Mouse (Mus musculus) spleen, adult 18-20 months (tissue): ENCODE measurements around the gene Lif.
A peak's percentile ranks its signal among the peaks of the same experiment; 100 is the strongest.

Experiments used
- DNase-seq, 2 experiments: peaks; one replicate each; pipeline ENCODE4 v3.0.0; 2022; ENCODE audit warnings: mixed read lengths in 2 of 2

Lif gene

DNA sequence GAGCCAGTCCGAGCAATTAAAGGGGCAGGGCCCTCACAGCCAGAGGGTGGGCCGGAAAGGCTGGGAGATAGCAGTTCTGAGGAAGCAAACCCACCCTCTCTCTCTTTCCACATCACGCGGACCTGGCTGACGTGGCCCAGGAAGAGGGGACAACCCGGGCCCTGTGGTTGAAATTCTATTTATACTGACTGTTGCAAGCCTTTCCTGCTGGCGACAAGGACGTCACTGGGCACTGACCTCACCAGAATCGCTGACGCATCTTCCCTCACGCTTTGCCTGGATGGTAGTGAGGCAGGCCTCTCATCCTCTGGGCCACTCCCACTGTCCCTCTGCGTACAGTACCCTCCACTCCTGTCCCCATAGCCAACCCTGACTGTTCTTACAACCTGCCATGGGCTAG, 24.7 kb upstream of the Lif start:
- DNase-seq, result no peak

DNA sequence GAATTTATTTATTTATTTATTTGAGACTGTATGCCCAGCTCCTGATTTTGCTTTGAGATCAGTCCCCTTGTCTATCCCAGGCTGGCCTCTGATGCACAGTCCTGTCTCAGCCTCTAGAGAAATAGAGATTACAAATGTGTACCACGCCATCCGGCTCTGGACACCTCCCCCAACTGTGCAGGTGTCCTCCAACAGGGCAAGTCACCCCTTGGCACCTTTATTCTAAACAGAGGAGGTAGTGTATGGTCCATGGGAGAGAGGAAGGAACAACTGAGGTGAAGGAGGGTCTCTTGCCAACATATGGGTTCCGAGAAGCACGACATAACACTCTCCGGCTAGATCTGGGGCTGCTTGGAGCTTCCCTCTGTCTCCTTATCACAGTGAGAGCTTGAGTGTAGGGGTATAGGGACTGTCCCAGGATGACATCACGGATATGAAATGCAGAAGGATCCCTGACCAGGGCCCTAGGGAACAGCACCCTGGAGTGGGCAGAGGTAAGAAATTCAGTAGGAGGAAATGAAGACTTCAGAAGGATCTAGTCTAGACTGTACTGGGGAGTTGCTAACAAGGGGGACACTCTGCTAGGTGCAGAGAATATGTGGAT, 22.2 kb upstream of the Lif start:
- DNase-seq, result no peak

DNA sequence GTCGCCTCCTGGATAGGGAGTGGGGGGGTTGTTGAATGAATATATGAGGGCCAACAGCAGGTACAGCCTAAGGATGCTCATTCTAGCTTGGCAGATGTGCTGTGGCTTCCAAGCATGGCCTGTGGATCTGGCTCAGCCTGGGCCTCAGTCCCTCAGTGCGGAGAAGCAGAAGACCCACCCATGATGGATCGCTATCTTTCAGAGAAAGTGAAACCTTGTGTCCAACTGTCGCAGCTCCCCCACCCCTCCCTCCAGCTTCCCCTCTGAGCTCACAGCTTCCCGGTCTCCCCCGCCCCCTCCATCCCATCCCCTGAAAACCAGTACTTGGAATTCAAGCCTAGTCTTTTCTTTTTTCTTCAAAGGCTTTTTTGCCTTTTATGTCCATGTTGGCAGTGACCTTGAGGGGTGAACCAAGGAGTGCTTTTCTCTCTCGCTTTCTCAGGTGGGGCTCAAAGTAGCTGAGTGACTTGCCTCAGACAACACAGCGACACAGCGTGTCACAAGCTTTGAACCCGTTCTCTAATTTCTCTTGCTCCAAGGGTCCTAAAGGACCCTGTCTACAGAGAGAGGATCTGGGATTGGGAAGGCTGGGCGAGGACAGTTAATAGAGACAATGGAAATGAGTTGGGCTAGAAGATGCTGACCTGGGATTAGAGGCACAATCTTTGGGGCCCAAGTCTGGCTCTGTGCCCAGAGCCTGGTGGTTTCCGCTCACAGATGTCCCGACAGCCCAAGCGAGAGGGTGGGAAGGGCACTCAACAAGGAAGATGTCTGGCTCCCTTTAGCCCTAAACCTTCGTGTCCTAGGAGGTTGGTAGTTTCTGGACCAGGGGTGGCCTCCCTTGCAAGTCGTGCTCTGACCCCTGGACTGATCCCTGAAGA, 21.5 kb upstream of the Lif start, which contains the start of gene Osm:
Gene Osm, plus strand, starts transcription at position 756 of the 881 bp plus-strand sequence.
- DNase-seq, result peak in 1 of 2 experiments; percentile 62

DNA sequence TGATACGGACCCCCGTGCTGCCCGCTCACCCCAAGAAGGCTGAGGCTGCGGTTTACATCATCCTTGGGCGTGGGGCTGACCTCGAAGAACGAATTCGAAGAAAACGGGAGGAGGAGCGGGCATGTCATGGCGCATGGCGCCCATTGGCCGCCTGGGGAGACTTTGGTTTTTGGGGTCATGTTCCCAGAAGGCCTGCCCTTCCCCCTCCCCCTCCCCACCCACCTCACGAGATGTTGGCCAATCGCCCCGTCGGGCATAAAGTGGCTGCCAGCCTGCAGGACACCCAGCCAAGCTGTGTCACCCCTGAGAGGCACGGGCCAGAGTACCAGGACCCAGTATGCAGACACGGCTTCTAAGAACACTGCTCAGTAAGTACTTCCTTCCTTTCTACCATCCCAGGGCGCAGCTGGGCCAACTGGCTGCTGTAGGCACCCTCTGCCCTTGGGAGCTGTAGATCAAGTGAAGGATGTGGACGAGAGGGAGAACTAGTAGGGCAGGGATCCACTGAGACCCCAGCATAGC, 20.8 kb upstream of the Lif start:
- DNase-seq, result peak in 1 of 2 experiments; percentile 40

DNA sequence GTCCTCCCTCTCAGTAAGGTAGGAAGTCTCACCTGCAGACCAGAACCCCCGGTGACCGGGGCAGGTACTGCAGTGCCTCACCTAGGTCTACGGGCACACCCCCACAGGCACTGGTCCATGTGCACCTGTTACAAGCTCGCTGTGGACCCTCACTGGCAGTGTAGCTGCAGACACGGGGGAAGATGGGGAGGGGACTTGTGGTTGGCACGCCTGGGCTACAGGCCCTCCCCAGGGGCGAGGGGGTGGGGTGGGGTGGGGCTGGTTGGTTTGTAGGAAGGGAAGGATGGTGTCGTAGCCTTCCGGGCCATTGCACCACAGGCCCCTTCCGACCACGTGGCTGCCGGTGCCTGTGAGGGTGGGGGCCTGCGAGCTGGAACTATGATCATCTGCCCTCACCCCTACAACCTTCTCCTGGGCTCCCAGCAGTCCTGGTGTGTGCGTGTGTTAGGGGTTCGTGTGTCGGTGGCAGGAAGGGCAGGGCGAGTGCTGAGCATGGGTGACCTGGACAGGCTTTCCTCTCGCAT, 19.9 kb upstream of the Lif start:
- peak; percentile 64 to 66 for DNase-seq

DNA sequence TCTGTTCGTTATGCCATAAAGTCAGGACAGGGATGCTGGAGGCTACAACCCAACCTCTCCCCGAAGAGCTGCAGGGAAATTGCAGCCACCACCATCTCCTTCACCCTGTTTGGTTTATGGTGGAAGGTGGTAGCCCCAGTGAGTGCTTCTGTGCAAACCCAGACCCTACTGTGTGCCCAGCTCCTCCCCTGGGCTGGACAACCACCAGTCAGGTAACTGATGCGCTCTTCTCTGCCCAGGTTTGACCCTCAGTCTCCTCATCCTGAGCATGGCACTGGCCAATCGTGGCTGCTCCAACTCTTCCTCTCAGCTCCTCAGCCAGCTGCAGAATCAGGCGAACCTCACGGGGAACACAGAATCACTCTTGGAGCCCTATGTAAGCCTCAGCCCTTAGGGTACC, 19.2 kb upstream of the Lif start:
- no peak for DNase-seq

DNA sequence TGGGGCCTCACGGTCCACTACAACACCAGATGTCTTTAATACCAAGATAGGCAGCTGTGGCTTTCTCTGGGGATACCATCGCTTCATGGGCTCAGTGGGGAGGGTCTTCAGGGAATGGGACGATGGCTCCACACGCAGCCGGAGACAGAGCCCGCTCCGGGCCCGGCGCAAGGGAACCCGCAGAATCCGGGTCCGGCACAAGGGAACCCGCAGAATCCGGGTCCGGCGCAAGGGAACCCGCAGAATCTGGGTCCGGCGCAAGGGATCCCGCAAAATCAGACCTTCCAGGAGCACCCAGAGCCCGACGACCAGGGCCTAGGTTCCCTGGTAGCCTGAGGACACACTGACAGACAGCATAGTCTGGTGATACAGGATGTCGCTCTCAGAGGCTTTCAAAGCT, 17.7 kb upstream of the Lif start:
- DNase-seq, result no peak

DNA sequence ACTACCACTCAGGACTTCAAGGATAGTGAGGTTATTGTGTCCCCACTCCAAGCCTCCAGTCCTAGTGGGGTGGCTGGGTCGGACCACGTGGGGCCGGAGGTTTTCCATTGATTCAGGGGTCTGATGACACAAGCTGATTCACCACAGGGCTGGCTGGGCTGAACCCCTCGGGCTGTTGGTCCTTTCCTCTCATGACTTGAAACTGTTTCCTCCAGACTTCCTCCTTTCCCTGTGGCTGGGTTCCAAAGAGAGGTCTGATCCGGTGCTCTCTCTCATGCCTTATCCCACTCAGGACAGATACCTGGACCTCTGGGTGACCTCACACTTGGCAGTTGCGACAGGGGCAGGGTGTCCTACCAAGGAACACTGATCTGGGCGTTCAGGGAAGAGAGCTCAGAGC, 17.2 kb upstream of the Lif start:
- no peak for DNase-seq

DNA sequence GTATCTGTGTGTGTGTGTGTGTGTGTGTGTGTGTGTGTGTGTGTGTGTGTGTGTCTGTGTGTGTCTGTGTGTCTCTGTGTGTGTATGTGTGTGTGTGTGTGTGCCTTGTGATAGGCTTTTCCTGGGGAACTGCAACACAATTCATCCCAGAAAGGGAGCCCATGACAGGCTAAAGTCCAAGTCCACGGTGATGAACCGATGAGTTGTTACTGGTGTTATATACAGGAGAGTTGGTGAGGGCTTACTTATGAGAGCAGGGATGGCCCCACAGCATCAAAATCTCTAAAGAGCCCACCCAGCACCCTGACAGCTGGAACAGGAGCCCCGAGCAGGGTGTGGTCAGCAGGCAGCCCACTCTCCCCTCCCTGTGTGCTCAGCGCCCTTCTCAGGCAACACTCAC, 16.2 kb upstream of the Lif start:
- no peak for DNase-seq

DNA sequence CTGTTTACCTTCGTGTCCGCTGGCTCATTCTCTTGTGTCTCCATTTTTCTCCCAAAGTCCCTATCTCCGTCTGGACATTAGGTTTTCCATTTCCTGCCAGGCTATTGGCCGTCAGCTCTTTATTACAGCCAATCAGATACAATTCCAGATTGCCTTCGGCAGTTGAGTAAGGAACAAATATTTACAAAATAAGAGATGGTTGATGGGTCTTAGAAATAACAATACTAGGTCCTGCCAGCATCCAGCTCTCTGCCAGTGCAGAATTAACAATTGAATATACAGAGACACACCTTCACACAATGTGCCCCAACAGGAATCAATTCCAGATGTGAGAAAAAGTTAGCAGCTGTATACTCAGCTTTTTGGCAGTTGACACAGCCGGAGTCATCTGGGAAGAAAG, 11.2 kb upstream of the Lif start:
- no peak for DNase-seq

DNA sequence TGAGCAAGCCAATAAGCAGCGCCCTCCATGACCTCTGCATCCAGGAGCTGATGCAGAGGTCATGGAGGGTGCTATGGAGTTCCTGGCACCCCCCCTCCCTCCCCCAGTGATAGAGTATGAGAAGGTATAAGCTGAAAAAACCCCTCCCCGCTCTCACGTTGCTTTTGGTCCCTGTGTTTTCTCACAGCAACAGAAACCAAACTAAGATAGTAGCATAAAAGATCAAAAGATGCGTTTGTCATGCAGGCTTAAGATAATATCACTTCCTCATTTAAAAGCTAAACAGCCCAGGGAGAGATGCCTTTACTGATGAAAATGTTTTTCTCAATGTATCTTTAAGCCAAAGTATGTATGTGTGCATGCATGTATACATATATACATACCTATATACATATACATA, 10.7 kb upstream of the Lif start:
- DNase-seq, result no peak

DNA sequence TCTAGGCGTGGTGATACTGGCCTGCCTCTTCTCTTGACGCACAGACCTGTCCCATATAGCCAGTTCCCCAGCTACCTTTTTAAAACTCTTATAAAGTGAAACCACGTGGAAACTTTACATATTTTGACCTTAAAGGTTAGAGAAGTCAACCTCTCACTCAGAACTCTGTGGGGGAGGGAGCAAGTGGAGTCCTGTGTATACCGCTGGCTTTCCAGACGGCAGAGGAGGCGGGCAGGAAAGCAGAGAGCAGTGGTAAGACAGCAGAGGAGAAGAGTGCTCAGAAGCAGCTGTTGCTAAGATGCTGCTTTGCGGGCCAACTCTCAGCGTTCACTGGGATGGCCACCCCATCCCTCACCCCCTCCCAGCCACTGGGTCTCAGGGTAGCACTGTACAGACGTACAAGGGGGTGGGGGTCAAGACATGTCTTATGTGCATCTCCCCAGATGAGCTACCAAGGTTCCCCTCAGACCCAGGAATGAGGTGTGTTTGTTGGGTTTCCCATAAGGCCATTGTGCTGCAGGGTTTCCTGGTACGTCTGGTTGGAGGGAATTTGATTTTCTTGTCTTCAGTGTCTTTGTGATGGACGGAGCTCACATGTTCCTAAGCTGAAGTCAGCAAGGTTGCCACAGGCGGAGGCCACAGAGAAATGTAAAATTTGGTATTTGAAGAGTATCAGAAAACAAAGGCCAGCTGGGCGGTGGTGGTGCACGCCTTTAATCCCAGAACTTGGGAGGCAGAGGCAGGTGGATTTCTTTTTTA, 10.0 kb upstream of the Lif start:
- DNase-seq, result no peak

DNA sequence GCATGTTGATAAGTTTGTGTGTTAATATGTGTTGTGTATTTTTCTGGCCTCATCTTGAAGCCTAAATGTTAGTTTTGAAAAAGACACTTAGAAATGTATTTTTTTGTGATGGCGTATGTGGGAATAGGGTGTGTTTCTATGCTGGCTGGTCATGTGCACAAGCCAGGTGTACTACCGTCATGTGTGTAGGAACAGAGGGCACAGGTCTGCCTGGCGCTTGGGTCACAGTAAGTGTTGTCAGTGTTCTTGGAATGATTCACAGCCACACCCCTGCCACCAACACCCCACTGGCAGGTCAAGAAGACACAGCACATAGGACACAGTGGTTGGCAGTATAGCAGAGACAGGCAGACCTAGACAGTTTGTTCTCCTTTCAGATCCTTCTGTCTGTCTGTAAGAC, 8.2 kb upstream of the Lif start:
- DNase-seq, result no peak

DNA sequence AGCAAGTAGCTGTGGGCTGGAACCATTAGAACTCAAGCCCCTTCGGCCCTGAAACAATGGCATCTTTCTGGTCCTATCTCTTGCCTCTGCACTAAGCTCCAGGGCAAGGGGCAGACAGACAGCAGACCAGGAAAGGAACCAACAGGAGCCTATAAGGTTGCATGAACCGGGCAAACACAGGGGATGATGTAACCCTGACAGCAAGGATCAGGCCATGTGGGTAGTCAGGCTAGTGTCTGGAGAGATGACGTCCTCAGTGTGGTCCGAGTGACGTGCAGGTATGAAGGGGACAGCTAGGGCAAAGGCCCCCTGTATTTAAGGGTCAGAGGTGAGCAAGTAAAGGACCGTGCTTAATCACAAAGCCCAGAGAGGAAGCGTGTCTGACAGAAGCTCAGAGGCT, 7.1 kb upstream of the Lif start:
- peak in 1 of 2 experiments; percentile 1 for DNase-seq

DNA sequence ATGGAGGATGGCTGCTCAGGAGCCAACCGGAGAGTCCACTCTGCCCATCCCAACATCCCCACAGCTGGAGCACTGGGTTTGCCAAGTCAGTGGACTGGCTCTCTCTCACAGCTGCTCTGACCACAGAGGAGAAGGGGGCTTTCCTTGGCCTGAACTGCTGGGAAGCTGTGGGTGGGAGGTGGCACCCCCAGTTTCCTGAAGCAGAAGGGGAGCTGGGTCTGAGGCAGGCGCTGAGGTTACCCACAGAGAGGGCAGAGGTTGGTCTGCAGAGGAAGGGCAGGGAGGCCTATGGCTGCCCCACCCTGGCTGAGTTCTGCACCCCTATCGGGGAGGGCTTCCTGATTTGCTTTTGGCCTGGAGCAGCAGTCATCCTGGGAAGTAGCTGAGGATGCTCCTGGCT, 6.0 kb upstream of the Lif start:
- DNase-seq, result no peak

DNA sequence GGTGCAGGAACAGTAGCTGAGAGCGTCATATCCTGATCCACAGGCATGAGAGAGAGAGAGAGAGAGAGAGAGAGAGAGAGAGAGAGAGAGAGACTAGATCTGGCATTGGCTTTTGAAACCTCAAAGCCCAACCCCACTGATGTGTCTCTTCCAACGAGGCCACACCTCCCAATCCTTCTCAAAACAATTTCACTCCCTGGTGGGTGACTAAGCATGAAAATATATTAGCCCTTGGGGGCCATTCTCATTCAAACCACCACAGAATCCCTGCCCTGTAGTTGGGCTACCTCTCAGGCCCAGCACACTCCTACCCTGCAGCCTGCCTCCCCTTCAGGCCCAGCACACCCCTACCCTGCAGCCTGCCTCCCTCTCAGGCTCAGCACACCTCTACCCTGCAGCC, 4.5 kb upstream of the Lif start:
- no peak for DNase-seq

DNA sequence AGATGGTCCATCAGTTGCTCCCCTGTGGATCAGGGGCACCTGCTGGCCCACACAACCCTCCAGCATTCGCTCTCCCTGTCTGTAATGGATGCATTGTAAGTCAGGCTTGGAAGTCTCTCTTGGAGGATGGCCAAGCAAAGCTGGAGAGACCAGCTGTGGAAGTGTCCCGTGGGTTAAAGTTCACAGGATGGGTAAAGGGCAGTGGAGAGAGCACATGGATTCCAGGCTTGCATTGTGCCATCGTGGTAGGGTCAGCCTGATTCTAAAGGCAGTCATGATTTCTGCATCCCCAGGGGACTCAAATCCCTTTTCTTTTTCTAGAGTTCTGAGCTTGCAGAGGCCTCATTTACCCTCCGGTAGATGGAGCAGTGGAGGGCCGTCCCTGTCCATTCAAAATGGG, 399 bp downstream of the Lif start:
- DNase-seq, result no peak

DNA sequence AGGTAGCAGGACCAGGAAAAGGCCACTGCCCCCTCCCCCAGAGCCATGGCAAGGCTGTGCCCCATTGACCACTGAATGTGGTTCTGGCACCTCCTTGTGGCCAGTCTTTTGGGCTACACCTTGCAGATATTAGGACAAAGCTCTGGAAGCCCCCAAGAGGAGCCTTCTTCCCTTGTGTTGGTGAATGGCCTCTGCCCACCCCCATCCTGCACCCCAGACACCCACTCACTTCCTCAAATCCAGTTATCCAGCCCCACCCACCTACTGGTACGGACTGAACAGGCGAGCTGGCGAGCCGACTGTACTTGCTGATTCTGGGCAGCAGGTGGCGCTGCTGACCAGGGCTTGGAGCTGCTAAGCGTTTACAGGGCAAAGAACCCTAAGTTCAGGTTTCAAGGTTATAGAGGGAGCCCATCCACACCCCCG, 1.3 kb downstream of the Lif start:
- peak; percentile 74 to 84 for DNase-seq

DNA sequence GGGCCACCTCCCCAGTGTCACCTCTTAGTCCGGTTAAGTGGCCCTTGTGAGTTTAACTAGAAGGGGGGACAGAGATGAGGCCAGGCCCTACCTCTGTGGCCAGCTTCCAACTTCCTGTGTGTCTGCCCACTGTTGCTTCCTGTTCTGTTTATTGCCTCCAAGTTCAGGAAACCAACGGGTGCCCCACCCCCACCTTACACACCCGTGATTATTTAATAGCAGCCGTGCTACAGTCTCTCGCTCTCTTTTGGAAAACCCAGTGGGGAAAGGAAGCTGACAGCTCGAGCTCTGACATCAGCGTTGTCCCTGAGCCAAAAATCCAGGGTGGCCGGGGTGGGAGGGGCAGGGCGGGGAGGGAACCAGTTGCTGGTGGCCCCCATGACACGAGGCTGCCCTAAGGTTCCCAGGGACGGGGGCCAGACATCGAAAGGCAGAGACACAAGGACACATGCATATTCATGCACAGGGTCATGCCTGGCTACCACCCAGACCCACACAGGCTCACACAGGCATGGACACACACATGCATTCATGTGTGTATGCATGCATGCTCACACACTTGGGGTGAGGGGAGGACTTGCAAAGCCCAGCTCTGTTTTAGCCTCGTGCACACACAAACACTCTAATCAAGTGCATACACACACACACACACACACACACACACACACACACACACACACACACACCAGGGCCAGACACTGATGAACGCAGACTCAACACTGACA, 3.3 kb downstream of the Lif start:
- no peak for DNase-seq

DNA sequence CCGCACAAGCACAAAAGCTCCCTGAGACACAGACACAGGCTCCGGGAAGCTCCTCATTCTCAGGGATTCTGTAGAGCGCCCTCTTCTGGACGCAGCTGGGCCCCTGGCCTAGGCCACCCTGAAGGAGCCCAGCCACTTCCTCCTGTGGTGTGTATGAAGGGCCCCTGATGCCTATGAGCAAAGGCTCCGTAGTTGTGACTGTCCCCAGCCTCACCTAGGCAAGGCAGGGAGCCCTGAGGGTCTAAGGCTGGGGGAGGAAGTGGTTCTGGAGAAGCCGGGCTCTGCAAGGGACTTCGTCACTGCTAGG, 3.8 kb downstream of the Lif start:
- DNase-seq, result peak in 1 of 2 experiments; percentile 57

DNA sequence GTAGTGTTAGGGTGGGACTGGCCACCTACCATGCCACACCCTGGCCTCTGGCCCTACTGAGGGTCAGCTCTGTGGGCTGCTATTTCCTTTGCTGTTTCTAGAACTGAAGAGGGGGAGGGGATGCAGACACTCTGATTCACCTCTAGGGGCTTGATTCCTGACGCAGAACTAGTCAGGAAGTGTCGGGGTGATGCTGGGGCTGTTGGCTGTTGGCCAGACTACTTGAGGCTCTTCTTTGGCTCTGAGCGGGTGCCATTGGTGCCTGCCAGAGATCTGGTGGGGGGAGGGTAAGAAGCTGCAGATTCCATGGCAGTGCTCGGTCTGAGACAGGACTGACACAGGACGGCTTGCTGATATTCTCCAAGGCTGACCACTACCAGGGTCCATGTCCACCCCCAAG, 4.6 kb downstream of the Lif start:
- DNase-seq, result no peak

DNA sequence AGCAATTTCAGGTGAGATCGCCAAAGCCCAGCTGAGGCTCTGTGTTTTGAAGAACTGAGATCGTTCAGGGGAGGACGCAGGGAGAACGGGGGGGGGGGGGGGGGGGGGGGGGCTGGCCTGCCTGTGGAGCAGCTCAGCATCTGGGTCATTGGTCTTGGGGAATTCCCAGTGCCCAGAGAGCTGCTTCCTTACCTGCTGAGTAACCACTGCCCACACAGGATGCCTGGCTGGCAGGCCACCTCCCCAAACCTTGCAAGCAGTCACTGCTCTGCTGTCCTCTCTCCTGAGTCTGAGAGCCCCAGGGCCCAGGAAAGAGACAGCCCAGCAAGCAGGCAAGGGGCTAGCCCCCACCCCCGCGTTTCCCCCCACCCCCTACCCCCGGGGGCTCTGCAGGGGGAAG, 5.5 kb downstream of the Lif start:
- no peak for DNase-seq

DNA sequence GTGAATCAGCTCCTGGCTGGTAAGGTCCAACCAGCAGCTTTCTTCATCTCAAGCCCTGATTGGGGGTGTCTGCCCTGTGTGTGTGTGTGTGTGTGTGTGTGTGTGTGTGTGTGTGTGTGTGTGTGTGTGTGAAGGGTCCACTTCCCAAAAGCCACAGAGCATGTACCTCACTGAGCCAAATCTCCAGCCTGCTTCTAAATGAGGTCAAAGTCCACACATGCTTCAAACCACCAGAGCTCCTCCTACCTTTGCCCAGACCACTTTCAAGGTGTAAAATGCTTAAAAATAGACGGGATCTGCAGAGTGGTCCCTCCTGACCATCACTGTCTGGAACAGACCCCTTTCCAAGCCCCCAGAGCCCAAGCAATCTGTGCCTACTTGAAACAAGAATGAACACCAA, 5.9 kb downstream of the Lif start:
- DNase-seq, result no peak
